Mouse (Mus musculus) hindbrain, embryonic 12.5 days (tissue): Measurements from ENCODE around the gene Tbc1d9. TPM values are rescaled to one million over a fixed set of nuclear protein-coding genes. Genes with fewer than 3 reads are reported as not detected.

ENCODE experiments used
- ATAC-seq: fragments of 200-750 bp; cut with Nextera tagmentation; 2 replicates; pipeline ENCODE4 v1.8.0; 2017; ENCODE audit warnings: moderate TSS enrichment; ENCODE audit not compliant: low FRiP score
- H3K27ac ChIP-seq: fragments of 300-500 bp; sonication (generic); 2 replicates; pipeline ENCODE4 v1.5.1; 2016; ENCODE audit warnings: mild to moderate bottlenecking
- H3K27me3 ChIP-seq: fragments of 300-500 bp; sonication (generic); 2 replicates; pipeline ENCODE4 v1.6.1; 2016; ENCODE audit warnings: mild to moderate bottlenecking
- H3K36me3 ChIP-seq: fragments of 300-500 bp; sonication (generic); 2 replicates; pipeline ENCODE4 v1.6.1; 2016; ENCODE audit warnings: mild to moderate bottlenecking
- H3K4me1 ChIP-seq: fragments of 300-500 bp; sonication (generic); 2 replicates; pipeline ENCODE4 v1.6.1; 2016
- H3K4me2 ChIP-seq: fragments of 300-500 bp; sonication (generic); replicated peaks from 2 replicates; pipeline ENCODE4 v1.6.1; 2016; ENCODE audit warnings: mild to moderate bottlenecking
- H3K4me3 ChIP-seq: fragments of 300-500 bp; sonication (generic); 2 replicates; pipeline ENCODE4 v1.5.1; 2016; ENCODE audit warnings: mild to moderate bottlenecking
- H3K9ac ChIP-seq: fragments of 300-500 bp; sonication (generic); 2 replicates; pipeline ENCODE4 v1.6.1; 2016; ENCODE audit warnings: mild to moderate bottlenecking, moderate library complexity
- H3K9me3 ChIP-seq: fragments of 300-500 bp; sonication (generic); replicated peaks from 2 replicates; pipeline ENCODE4 v1.6.1; 2016; ENCODE audit warnings: mild to moderate bottlenecking
- WGBS: fragments of 180-500 bp; shearing (Covaris S2); methylation state at CpG from one replicate; pipeline ENCODE4 v1.1.7; 2016; 5-methylcytosine and 5-hydroxymethylcytosine counted together
- polyA plus RNA-seq: library from polyadenylated mRNA; unstranded; fragments of >200 nt; fragmentation: Nextera tagmentation; extraction: Ambion mirVana; gene quantifications from 2 replicates; pipeline ENCODE4 v1.2.1, GENCODE M21; 2016

Tbc1d9 gene
- polyA plus RNA-seq, 1 experiment from 2014 or later: 14.8 TPM

GRCm38 (mm10) chr8:83182784-83183183 is 17.6 kb downstream of the Tbc1d9 start:
- ATAC-seq: peak; percentile 54
- 57% methylated on average over 5 of the region's 5 CpGs for WGBS
- Histone ChIP-seq H3K4me3 (no peak overlapping the region), H3K27me3 (no peaks in the 10 kb centered on the region), H3K4me2 (no peak overlapping the region), H3K4me1 (peaks cover 34% of the 10 kb centered on the region), H3K9me3 (no peaks in the 10 kb centered on the region), H3K9ac (no peak overlapping the region), H3K27ac (peak overlapping the region; percentile 66), H3K36me3 (no peaks in the 10 kb centered on the region)

DNA sequence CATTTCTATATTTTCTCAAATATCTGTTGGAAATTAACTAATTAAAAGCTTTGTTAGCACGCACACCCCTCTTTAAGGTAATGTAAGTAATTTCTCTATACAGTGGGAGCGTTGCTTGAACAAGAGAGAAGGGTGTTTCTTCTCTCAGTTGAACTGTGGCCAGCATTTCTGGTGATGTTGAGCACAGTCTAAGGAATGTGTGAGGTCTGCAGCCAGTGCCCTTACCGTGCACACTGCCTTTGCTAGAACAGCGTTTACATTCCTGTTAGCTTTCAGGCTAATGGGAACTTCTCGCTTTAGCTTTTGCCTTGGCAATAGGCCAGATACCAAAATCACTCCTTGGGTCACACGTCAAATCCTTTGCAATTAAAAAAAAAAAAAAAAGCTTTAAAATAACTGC is 21.2 kb downstream of the Tbc1d9 start:
- no peak overlapping the region for H3K4me2 ChIP-seq
- no peak for ATAC-seq
- WGBS: 63% methylated on average over 6 of the region's 6 CpGs

GRCm38 (mm10) chr8:83187363-83187962 is 22.3 kb downstream of the Tbc1d9 start:
- ATAC-seq: peak; percentile 35; the same call in 1 of the 2 replicates
- Histone ChIP-seq H3K9me3 (no peaks in the 10 kb centered on the region), H3K9ac (no peak overlapping the region), H3K4me1 (peaks cover 7% of the 10 kb centered on the region), H3K36me3 (no peaks in the 10 kb centered on the region), H3K4me3 (no peak overlapping the region), H3K27me3 (no peaks in the 10 kb centered on the region), H3K4me2 (no peak overlapping the region), H3K27ac (no peak overlapping the region)
- WGBS: 84% methylated on average over 10 of the region's 10 CpGs

More for the DNA sequence above, 21.2 kb downstream of the Tbc1d9 start:
- Histone ChIP-seq H3K36me3 (no peaks in the 10 kb centered on the region), H3K4me1 (peaks cover 15% of the 10 kb centered on the region), H3K9ac (no peak overlapping the region), H3K27ac (no peak overlapping the region), H3K27me3 (no peaks in the 10 kb centered on the region), H3K9me3 (no peaks in the 10 kb centered on the region), H3K4me3 (no peak overlapping the region)

- no peak overlapping the region for H3K27ac ChIP-seq
- no peaks in the 10 kb centered on the region for H3K4me1 ChIP-seq
- 81% methylated on average over 4 of the region's 4 CpGs for WGBS
- H3K36me3 ChIP-seq: no peaks in the 10 kb centered on the region
- no peaks in the 10 kb centered on the region for H3K27me3 ChIP-seq
- no peak overlapping the region for H3K9ac ChIP-seq
- H3K4me2 ChIP-seq: no peak overlapping the region
- no peaks in the 10 kb centered on the region for H3K9me3 ChIP-seq
- ATAC-seq: no peak
- H3K4me3 ChIP-seq: no peak overlapping the region
These were observed 24.5 kb downstream of the Tbc1d9 start for GRCm38 (mm10) chr8:83189538-83190095.

DNA sequence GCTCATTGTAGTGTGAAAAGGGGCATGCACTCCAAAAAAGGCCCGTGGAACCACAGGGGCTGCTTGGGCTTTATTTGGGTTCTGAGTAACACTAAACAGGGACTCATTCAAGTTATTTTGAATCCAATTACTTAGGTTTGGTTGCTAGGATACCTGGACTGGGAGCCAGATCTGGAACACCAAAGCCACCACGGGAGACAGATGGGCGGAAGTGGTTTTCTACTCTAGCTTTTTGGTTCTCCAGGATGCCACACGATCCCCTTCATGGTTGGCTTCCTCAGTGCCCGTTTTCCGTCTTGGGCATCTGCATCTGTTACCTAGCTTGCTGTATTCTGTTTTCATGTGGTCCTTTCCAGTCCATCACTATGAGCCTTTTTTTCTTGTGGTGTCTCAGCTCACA is 30.9 kb downstream of the Tbc1d9 start:
- Histone ChIP-seq H3K27ac (no peak overlapping the region; the same call in 1 of the 2 replicates), H3K4me1 (peaks cover 19% of the 10 kb centered on the region; the same call in 1 of the 2 replicates), H3K36me3 (no peaks in the 10 kb centered on the region), H3K27me3 (no peaks in the 10 kb centered on the region), H3K4me2 (no peak overlapping the region), H3K9me3 (no peaks in the 10 kb centered on the region), H3K4me3 (no peak overlapping the region), H3K9ac (no peak overlapping the region)
- no peak for ATAC-seq
- WGBS: 74% methylated on average over 6 of the region's 6 CpGs

DNA sequence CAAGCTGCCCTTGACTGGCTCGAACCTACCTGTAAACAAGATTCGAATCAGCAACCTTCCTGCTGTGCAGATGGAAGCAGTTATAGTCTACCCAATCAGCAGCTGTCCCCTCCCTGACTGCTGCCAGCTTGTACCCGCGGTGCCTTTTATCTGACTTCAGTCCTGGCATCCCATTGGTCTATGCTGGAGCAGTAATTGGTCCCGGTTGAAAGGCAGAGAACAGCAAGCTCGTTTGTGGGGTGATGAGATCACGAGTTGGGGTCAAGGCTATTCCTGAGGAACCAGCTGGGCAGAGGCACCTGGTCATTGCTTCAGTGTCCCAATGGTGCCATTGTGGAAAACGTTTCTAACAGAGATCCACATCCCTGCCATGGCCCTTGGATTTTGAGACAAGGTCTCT is 34.6 kb downstream of the Tbc1d9 start:
- H3K9me3 ChIP-seq: no peaks in the 10 kb centered on the region
- no peak overlapping the region for H3K4me2 ChIP-seq
- H3K27ac ChIP-seq: peak overlapping the region; percentile 52; the same call in 1 of the 2 replicates
- no peaks in the 10 kb centered on the region for H3K27me3 ChIP-seq
- H3K4me1 ChIP-seq: peaks cover 19% of the 10 kb centered on the region; the same call in 1 of the 2 replicates
- no peak overlapping the region for H3K9ac ChIP-seq
- 65% methylated on average over 8 of the region's 8 CpGs for WGBS
- no peak for ATAC-seq
- H3K36me3 ChIP-seq: no peaks in the 10 kb centered on the region
- no peak overlapping the region for H3K4me3 ChIP-seq

DNA sequence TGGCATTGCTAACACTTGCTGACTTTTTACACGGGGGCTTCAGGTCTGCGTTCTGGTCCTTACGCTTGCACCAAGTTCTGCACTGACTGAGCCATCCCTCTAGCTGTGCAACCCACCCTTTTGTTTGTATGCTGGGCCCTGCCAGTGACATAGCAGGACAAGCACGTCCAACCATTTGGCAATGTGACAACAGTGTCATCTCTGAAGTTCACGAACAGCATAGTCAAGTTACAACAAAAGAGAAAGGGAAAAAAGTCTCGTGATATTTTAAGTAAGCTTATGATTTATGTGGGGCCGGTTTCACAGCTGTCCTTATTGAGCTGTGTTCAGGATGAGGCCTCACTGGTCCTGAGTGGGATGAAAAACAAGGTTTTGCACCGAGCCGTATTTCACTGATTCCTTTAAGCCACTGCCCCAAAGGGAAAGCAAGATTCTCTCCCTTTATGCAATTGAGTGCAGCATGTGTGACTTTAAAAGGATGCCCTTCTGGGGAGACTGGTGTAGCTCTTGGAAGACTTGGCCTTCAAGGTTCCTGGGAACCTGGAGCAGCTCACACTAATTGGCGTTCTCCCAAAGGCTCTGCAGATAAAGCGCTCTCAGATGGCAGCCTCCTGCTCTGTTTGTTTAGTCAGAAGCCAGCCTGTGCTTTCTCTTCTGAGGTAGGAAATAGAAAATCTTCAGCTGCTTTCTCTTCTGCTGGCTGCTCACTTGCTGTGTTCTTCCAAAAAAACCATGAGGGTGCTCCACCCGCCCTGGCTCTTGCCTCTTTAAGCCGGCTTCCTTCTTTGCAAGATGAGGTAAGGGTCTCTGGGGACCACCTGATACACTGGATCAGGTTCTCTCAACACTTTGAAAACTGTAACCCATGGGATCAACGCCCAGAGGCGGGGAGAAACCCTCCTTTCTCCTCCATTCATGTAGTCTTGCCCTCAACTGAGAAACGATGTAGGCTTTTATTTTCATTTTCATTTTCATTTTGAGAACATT is 35.3 kb downstream of the Tbc1d9 start:
- no peak for ATAC-seq

GRCm38 (mm10) chr8:83202946-83203345 is 37.8 kb downstream of the Tbc1d9 start:
- H3K4me2 ChIP-seq: no peak overlapping the region
- WGBS: 90% methylated on average over 11 of the region's 11 CpGs
- no peak overlapping the region for H3K4me3 ChIP-seq
- H3K27me3 ChIP-seq: no peaks in the 10 kb centered on the region
- H3K27ac ChIP-seq: no peak overlapping the region
- H3K36me3 ChIP-seq: no peaks in the 10 kb centered on the region
- H3K9ac ChIP-seq: no peak overlapping the region
- no peak for ATAC-seq
- H3K4me1 ChIP-seq: peaks cover 9% of the 10 kb centered on the region; the same call in 1 of the 2 replicates
- H3K9me3 ChIP-seq: no peaks in the 10 kb centered on the region

More for the DNA sequence above, 35.3 kb downstream of the Tbc1d9 start:
- Histone ChIP-seq H3K9me3 (no peaks in the 10 kb centered on the region), H3K36me3 (no peaks in the 10 kb centered on the region), H3K4me3 (no peak overlapping the region), H3K27ac (peak overlapping the region; percentile 52), H3K9ac (no peak overlapping the region), H3K4me2 (no peak overlapping the region), H3K27me3 (no peaks in the 10 kb centered on the region), H3K4me1 (peaks cover 18% of the 10 kb centered on the region; the same call in 1 of the 2 replicates)
- 80% methylated on average over 16 of the region's 16 CpGs for WGBS

DNA sequence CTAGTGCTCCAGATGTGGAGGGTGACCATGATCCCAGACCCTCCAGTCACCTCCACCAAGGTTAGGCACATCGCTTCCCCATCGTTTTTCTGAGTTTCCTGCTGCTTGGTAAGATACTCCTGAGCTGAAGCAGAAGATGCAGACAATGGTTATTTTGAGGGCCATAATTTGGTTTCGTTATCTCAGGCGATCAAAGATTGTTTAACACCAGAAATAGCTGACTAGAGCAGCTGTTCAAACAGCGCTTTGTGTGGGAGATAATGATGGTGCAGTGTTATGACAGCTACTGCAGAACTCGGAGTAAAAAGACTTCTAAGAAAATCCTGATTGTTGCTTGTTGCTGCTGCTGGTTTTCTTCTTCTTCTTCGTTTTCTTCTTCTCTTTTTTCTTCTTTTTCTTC is 40.8 kb downstream of the Tbc1d9 start:
- no peak overlapping the region for H3K4me2 ChIP-seq
- no peak overlapping the region for H3K4me3 ChIP-seq
- no peaks in the 10 kb centered on the region for H3K9me3 ChIP-seq
- H3K4me1 ChIP-seq: no peaks in the 10 kb centered on the region
- 81% methylated on average over 7 of the region's 7 CpGs for WGBS
- no peaks in the 10 kb centered on the region for H3K36me3 ChIP-seq
- H3K27ac ChIP-seq: no peak overlapping the region
- no peak overlapping the region for H3K9ac ChIP-seq
- no peak for ATAC-seq
- no peaks in the 10 kb centered on the region for H3K27me3 ChIP-seq

GRCm38 (mm10) chr8:83209581-83209980 is 44.4 kb downstream of the Tbc1d9 start:
- WGBS: 72% methylated on average over 4 of the region's 4 CpGs
- no peak overlapping the region for H3K9ac ChIP-seq

GRCm38 (mm10) chr8:83210676-83211075 is 45.5 kb downstream of the Tbc1d9 start:
- 0 out of 2 replicates have a peak, but pooled peaks cover 3% of the 10 kb centered on the region for H3K4me1 ChIP-seq
- H3K27me3 ChIP-seq: no peaks in the 10 kb centered on the region
- no peaks in the 10 kb centered on the region for H3K9me3 ChIP-seq
- no peak overlapping the region for H3K9ac ChIP-seq
- H3K4me2 ChIP-seq: no peak overlapping the region
- no peak overlapping the region for H3K27ac ChIP-seq
- peaks cover 6% of the 10 kb centered on the region; the same call in 1 of the 2 replicates for H3K36me3 ChIP-seq
- no peak for ATAC-seq
- WGBS: 96% methylated on average over 7 of the region's 7 CpGs
- no peak overlapping the region for H3K4me3 ChIP-seq

More at GRCm38 (mm10) chr8:83209581-83209980, 44.4 kb downstream of the Tbc1d9 start:
- Histone ChIP-seq H3K27ac (no peak overlapping the region), H3K4me2 (no peak overlapping the region), H3K4me1 (no peaks in the 10 kb centered on the region), H3K27me3 (no peaks in the 10 kb centered on the region), H3K36me3 (peaks cover 6% of the 10 kb centered on the region; the same call in 1 of the 2 replicates), H3K4me3 (no peak overlapping the region), H3K9me3 (no peaks in the 10 kb centered on the region)
- ATAC-seq: no peak

- Histone ChIP-seq H3K27ac (no peak overlapping the region), H3K4me3 (no peak overlapping the region), H3K36me3 (peaks cover 6% of the 10 kb centered on the region; the same call in 1 of the 2 replicates), H3K9me3 (no peaks in the 10 kb centered on the region), H3K27me3 (no peaks in the 10 kb centered on the region), H3K4me2 (no peak overlapping the region), H3K9ac (no peak overlapping the region), H3K4me1 (0 out of 2 replicates have a peak, but pooled peaks cover 3% of the 10 kb centered on the region)
- 65% methylated on average over 5 of the region's 5 CpGs for WGBS
- ATAC-seq: no peak
These were observed 49.9 kb downstream of the Tbc1d9 start for GRCm38 (mm10) chr8:83215065-83215464.
